Mouse (Mus musculus) CD8-positive naive resting alpha-beta T cell, adult 2 months (primary cell): ENCODE results near the gene Bglap3.
"Not testable (repeated sequence)": the region's sequence is repeated elsewhere in the genome, so short reads cannot be mapped to it uniquely, and the experiment has no call there.

ENCODE experiments used
- DNase-seq, 2 experiments: peaks; one replicate each; pipeline ENCODE4 v3.0.0; 2022; ENCODE audit warnings: low read depth in 2 of 2, low spot score in 2 of 2

The Bglap3 gene

GRCm38 (mm10) chr3:88372643-88373042 is at the start of gene Bglap3:
Gene Bglap3 (minus strand): TSS chr3:88372743.
- DNase-seq: not testable (repeated sequence)

DNA sequence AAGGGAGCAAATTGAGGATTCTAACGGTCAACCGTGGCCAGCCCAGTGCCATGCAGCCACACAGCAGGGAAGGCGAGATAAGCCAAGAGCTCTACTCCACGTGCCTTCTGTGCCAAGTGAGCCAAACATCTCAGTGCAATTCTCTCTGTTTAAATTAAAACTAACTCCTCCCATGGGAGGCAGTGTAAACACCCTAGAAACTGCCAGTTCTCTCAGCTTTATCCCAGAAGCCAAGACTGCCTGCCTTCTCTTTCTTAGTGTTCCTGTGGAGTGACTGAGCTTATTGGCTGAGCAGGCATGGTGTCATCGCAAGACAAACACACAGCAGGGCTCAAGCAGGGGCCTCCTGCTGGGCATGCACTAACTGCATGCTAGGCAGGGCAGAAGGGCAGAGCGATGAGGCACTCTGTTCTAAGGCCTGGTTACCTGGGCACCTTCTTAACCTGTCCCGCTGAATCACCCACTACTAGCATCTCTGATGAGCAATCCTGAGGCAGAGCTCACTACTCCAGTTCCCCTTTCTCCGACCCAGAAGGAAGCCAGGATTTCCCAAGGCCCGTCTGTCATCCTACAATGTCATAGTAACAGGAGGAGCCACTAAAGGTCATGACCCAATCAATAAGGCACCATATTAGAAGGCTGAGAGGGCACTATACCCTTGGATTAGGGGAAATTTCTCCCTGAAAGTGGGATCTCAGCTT is 49.6 kb upstream of the Bglap3 start:
- DNase-seq: no peak

DNA sequence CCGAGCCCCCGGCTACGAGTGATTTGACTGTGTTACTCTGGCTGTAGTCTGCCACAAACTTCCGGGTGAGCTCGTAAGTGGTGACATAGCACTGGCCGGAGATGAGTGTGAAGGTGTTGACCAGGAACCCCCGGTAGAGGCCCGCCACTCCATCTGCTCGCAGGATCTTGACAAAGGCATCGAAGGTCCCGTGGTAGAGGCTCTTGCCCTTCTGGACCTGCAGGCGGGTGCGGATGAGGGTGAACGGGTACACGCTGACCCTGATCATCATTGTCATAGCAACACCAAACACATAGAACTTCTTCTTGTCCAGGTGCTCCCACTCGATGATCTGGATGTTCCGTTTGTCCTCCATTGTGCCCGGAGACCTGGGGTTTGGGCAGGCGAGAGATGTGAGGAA is 48.2 kb upstream of the Bglap3 start:
- no peak for DNase-seq

DNA sequence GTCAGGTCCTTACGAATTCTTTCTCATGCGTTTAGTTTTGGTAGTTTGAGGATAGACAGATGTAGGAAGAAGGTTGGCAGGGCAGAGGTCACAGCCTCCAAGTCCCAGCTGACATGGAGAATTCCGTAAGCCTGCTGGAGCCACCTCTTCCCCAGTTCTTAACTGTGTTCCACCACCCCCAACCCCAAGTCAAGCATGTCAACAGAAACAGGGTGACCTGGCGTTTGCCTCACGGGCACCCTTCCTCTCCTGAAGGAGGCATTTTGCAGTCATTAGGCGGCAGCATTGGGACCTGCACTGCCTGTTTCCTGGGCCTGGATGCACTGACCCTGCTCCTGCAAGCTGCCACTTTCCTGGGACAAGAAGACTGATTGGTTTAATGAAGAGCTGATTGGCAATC is 45.5 kb upstream of the Bglap3 start:
- no peak for DNase-seq

DNA sequence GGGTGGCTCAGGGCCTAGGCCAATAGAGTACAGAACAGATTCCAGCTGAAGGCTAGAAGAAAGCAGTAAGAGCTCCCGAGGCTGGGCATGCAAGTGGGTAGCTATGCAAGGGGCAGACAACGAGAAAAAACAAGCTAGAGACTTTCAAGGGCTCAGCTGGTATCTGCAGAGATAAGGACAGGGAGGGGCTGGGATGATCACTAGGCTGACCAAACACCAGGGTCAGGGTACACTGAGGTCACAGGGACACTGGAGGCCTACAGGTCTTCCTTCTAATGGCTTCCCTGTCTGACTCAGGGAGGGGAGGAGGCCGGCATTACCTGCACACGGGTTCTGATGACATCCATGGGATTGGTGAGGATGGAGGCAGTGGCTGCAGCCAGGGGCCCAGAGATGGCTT is 43.1 kb upstream of the Bglap3 start:
- DNase-seq: no peak

- no peak for DNase-seq
These were observed 40.1 kb upstream of the Bglap3 start for GRCm38 (mm10) chr3:88412636-88413035.

GRCm38 (mm10) chr3:88411681-88412080 is 39.1 kb upstream of the Bglap3 start:
- DNase-seq: no peak

DNA sequence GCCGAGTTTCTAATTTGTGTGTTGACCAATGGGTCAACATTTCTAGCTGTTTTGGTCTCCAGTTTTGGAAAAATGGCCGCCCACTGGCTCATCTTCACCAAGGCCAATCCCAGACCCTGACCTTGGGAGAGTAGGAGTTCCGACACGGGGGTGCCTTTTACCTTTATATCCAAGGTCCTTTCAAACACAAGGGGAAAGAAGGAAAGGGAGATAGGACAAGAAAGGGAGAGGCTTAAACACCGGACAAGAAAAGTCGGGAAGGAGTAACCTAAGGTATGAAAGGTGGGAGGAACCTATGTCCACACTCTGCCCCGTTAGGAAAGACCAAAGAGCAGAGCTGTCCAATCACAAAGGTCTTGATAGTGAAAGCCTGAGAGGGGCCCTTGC is 38.1 kb upstream of the Bglap3 start:
- no peak for DNase-seq

GRCm38 (mm10) chr3:88409741-88410644 is 37.5 kb upstream of the Bglap3 start, which contains the start of gene Pmf1:
Gene Pmf1 (minus strand): TSS chr3:88410331.
- peak; percentile 83 to 87 for DNase-seq

GRCm38 (mm10) chr3:88408953-88409352 is 36.4 kb upstream of the Bglap3 start:
- DNase-seq: no peak

DNA sequence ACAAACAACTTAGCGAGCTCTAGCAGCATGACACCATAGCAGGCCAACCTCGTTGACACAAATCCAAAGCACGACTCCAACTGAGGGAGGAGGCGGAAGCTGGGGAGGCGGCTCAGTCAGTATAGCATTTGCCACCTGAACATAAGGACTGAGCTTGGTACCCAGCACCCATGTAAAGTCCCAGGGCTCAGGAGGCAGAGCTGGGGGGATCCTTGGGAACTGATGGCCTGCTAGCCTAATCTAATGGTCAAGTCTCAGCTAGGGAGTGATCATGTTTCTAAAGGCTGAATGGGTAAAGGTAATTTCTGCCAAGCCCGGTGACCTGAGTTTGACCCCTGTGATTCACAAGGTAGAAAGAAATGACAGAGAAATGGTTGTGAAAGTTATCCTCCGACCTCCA is 35.0 kb upstream of the Bglap3 start:
- DNase-seq: no peak

DNA sequence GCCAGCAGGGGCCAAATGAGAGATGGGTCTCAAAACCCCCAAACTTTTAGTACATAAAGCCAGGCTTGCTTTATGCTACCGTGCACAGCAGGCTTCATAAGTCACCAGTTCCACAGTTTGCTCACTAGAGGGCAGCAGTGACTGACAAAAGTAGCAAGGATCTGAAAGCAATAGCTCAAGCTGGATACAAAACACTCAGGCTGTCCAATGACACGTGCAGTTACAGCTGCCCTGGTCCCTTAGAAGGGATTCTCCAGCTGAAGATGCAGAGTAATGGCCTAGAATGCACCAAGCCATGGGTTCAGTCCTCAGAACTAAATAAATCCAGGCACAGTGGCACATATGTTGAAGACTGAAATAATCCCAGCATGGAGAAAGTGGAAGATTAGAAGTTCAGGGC is 34.5 kb upstream of the Bglap3 start:
- DNase-seq: peak; percentile 59 to 66

DNA sequence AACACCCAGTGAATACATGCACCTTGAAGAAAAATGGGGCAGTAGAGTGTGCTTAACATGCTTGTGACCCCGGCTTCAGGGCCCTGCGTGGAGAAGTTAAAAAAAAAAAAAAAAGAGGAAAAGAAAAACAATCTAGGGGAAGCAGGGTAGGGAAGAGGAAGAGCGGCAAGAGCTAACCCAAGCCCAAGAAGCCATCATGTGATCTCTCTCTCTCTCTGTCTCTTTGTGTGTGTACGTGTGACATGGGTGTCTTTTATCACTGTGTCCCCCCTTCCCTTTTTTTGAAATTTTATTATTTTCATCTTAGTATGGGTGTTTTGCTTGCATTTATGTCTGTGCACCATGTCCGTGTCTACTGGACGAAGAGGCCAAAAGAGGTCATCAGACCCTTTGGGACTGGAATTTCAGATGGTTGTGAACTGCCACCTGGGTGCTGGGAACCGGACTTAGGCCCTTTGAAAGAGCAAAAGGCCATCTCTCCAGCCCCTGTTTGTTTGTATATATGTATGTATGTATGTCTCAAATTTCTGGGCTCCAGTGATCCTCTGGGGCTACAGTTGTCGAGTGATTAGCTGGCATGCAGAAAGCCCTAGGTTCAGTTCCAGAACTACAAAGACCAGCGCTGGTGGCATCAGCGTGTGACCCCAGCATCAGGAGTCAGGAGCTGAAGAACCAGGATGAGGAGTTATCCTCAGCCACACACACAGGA is 31.1 kb upstream of the Bglap3 start:
- DNase-seq: no peak

DNA sequence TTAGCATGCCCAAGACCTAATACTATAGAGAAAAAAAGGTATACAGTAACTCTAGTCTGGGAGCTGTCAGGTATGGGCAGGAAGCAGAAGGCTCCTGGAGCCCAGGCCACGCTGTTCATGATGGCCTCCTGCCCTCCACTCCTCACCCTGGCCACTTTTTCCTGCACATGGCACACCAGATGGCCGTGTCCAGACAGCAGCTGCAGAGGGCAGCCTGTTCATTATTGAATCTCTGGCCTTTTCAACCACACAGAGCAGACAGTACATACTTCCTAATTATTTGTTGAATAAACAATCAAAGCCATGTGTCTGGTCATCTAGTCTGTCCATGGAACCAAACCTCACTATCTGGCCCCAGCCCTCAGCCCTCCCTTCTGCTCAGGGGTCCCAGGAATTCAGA is 26.1 kb upstream of the Bglap3 start:
- DNase-seq: no peak

DNA sequence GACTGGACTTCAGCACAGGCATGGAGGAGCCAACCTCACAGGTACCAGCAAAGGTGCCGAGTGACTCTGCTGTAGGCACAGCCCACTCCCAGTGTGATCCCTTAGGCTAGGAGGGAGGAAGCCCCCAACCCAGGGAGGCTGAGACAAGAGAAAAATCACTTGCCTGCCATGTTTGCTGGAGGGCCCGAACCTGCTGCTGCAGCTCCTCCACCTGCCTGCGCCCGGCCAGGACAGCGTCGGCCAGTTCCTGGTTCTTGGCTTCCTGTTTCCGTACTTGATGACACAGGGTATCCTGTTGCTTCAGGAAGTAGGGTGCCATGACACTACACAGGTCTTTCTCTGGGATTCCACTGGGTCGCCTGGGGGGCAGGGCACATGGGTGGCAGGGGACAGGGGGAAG is 23.2 kb upstream of the Bglap3 start:
- no peak for DNase-seq

- DNase-seq: no peak
These were observed 22.7 kb upstream of the Bglap3 start for GRCm38 (mm10) chr3:88395288-88395687.

DNA sequence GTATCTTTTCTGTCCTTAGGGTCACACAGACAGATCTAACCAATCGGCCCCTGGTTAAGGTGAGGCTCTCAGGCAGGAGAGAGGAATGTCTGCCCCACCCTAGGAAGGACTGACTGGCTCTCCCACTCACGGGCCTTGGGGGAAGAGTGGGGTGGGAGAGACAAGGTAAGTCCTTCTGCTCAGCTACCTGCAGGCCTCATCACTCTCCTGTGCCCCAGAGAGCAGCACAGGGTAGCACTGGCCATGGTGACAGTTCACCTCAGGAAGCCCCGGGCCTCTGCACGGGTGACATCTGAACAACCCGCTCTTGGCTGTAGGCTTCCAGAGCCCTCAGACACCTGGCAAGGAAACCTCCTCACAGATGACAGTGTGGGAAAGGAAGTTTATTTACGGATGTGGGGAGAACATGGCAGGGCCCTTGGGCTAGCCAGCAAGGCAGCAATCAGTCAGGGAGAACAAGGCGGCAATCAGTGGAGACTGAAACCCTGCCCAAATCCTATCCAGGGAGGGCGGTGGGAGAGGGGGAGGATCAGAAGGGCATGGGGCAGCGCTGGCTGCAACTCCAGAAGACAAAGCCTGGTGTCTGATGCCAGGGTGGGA is 21.3 kb upstream of the Bglap3 start:
- no peak for DNase-seq

DNA sequence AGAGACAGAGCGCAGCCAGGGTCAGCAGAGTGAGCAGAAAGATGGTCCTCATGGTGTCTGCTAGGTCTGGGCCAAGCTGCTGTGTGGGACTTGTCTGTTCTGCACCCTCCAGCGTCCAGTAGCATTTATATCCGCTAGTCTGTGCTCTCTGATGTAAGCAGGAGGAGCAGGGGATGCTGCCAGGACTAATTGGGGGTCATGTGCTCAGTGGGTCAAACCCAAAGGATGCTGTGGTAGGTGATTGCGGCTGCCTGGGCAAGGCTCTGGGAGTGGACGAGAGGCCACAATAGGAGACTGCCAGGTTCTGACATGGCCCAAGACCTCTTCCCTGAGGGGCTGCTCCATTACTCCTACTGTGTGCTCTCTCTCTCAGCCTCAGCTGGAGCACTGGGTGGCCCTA is 11.8 kb upstream of the Bglap3 start, which contains the start of gene Bglap:
Gene Bglap, minus strand, starts transcription at position 101 of the 400 bp plus-strand sequence.
- DNase-seq: no peak

GRCm38 (mm10) chr3:88382383-88382782 is 9.8 kb upstream of the Bglap3 start:
- not testable (repeated sequence) for DNase-seq

DNA sequence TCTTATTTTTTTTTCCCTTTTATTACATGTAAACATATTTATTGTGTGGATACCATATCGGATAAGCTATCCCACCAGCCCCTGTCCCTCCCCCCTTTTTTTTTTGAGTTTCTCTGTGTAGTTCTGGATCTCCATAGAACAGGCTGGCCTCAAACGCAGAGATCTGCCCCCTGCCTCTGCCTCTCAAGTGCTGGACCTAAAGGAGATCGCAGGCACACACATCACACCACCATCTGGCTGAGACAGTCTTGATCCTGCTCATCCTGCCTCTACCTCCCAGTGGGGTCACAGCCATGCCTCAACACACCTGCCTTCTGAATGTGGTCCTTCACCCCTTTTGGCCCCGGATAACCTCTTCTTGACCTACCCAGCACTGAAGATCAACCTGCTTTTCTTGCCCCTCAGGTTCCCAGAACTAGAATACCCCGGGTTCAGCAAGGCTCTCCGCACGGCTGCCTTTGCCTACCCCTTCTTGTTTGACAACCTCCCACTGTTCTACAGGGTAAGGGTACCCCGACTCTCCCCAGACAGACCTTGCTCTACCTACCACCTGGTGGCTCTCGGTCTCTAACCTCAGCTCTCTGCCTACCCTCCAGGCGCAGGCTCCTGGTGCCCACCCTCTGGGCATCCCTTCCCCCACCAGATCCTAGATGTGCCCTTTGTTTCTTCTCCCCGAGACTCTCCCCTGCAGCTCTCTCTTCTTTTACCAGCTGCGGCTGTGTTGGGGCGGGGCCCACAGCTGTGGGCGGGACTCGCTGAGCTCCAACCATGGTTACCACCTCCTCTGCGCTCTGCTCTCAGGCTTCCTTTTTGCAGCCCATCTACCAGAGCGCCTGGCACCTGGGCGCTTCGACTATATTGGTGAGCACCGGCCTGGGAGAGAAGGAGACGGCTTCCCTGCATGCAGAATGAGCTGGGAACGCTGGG is 9.1 kb upstream of the Bglap3 start:
- peak in 1 of 2 experiments; percentile 28 for DNase-seq
